Mouse (Mus musculus) MEL (cell line): Measurements from ENCODE around the gene Zfp319. TPM values are rescaled to one million over a fixed set of nuclear protein-coding genes. Genes with fewer than 3 reads are reported as not detected.

Source experiments
- DNase-seq: peaks from one replicate; pipeline ENCODE4 v3.0.0; 2011; ENCODE audit warnings: low read depth, low spot score
- H3K27ac ChIP-seq: 2 replicates; pipeline ENCODE4 v1.5.1; 2012; ENCODE audit warnings: low read depth, mild to moderate bottlenecking, control low read depth, low read length, moderate library complexity; ENCODE audit not compliant: control insufficient read depth
- H3K27me3 ChIP-seq, 2 experiments: fragments of 150-350 bp in 1 of 2; sonication (generic) in 1 of 2; 2 replicates each; pipeline ENCODE4 v1.6.1; 2012; ENCODE audit warnings: low read length in 2 of 2, mild to moderate bottlenecking in 2 of 2, improper control_type of control experiment in 1 of 2, moderate library complexity in 1 of 2; ENCODE audit not compliant: insufficient read depth in 2 of 2, control insufficient read depth in 1 of 2
- H3K36me3 ChIP-seq, 2 experiments: 2 replicates each; pipeline ENCODE4 v1.6.1; 2012 to 2014; ENCODE audit warnings: low read length in 2 of 2, improper control_type of control experiment in 1 of 2, inconsistent platforms in 1 of 2, mild to moderate bottlenecking in 1 of 2; ENCODE audit not compliant: insufficient read depth in 2 of 2, control insufficient read depth in 1 of 2
- H3K4me1 ChIP-seq, 2 experiments: fragments of 150-350 bp in 1 of 2; sonication (generic) in 1 of 2; 2 replicates each; pipeline ENCODE4 v1.6.1; 2012; ENCODE audit warnings: low read length in 2 of 2, improper control_type of control experiment in 1 of 2, mild to moderate bottlenecking in 1 of 2; ENCODE audit not compliant: insufficient read depth in 2 of 2, control insufficient read depth in 1 of 2
- H3K4me3 ChIP-seq, 2 experiments: fragments of 150-350 bp in 1 of 2; sonication (generic) in 1 of 2; 2 replicates each; pipeline ENCODE4 v1.5.1; 2012; ENCODE audit warnings: low read depth in 2 of 2, low read length in 2 of 2, mild to moderate bottlenecking in 2 of 2, moderate library complexity in 2 of 2, control low read depth in 1 of 2, improper control_type of control experiment in 1 of 2; ENCODE audit not compliant: control insufficient read depth in 1 of 2, insufficient read depth in 1 of 2
- H3K79me2 ChIP-seq: 2 replicates; pipeline ENCODE4 v1.6.1; 2012; ENCODE audit warnings: mild to moderate bottlenecking, low read length, moderate library complexity; ENCODE audit not compliant: control insufficient read depth, poor library complexity, insufficient read depth
- H3K9ac ChIP-seq: 2 replicates; pipeline ENCODE4 v1.6.1; 2012; ENCODE audit warnings: low read depth, mild to moderate bottlenecking, control low read depth, low read length, moderate library complexity; ENCODE audit not compliant: control insufficient read depth, poor library complexity, severe bottlenecking
- H3K9me3 ChIP-seq: fragments of 150-350 bp; sonication (generic); replicated peaks from 2 replicates; pipeline ENCODE4 v1.6.1; 2012; ENCODE audit warnings: mild to moderate bottlenecking, low read length, improper control_type of control experiment, moderate library complexity; ENCODE audit not compliant: insufficient read depth
- CHD1 ChIP-seq: IDR thresholded peaks from 2 replicates; pipeline ENCODE4 v1.6.1; 2012; ENCODE audit warnings: low read depth, mild to moderate bottlenecking, inconsistent platforms, low read length, improper control_type of control experiment
- CHD2 ChIP-seq: IDR thresholded peaks from 2 replicates; pipeline ENCODE4 v1.6.1; 2011; ENCODE audit warnings: low read length, improper control_type of control experiment
- CTCF ChIP-seq, 3 experiments: IDR thresholded peaks in 2 of 3; conservative IDR thresholded peaks in 1 of 3; 2 replicates each; pipeline ENCODE4 v1.5.1; 2011 to 2012; ENCODE audit warnings: low read length in 3 of 3, low read depth in 2 of 3, mild to moderate bottlenecking in 2 of 3, improper control_type of control experiment in 1 of 3, inconsistent platforms in 1 of 3, mixed read lengths in 1 of 3, moderate library complexity in 1 of 3; ENCODE audit not compliant: control insufficient read depth in 1 of 3, insufficient read depth in 1 of 3, poor library complexity in 1 of 3, severe bottlenecking in 1 of 3
- EP300 ChIP-seq, 2 experiments: IDR thresholded peaks; 2 replicates each; pipeline ENCODE4 v1.6.1; 2011; ENCODE audit warnings: improper control_type of control experiment in 2 of 2, low read length in 2 of 2, low read depth in 1 of 2, mild to moderate bottlenecking in 1 of 2
- ETS1 ChIP-seq: IDR thresholded peaks from 2 replicates; pipeline ENCODE4 v1.6.1; 2012; ENCODE audit warnings: low read depth, mild to moderate bottlenecking, inconsistent platforms, low read length, improper control_type of control experiment, moderate library complexity
- GATA1 ChIP-seq: IDR thresholded peaks from 2 replicates; pipeline ENCODE4 v1.6.1; 2011; ENCODE audit warnings: low read depth, low read length, improper control_type of control experiment
- HCFC1 ChIP-seq: IDR thresholded peaks from 2 replicates; pipeline ENCODE4 v1.6.1; 2012; ENCODE audit warnings: low read depth, mild to moderate bottlenecking, inconsistent platforms, low read length, improper control_type of control experiment, moderate library complexity
- MAX ChIP-seq: IDR thresholded peaks from 2 replicates; pipeline ENCODE4 v1.6.1; 2011; ENCODE audit warnings: low read length, improper control_type of control experiment
- NELFE ChIP-seq: IDR thresholded peaks from 2 replicates; pipeline ENCODE4 v1.6.1; 2011; ENCODE audit warnings: low read depth, low read length, improper control_type of control experiment
- POLR2AphosphoS2 ChIP-seq: IDR thresholded peaks from 2 replicates; pipeline ENCODE4 v1.6.1; 2011; ENCODE audit warnings: low read length, improper control_type of control experiment
- RAD21 ChIP-seq: IDR thresholded peaks from 2 replicates; pipeline ENCODE4 v1.6.1; 2011; ENCODE audit warnings: mild to moderate bottlenecking, low read depth, low read length, improper control_type of control experiment
- SMC3 ChIP-seq: IDR thresholded peaks from 2 replicates; pipeline ENCODE4 v1.6.1; 2011; ENCODE audit warnings: low read depth, low read length, improper control_type of control experiment
- TCF12 ChIP-seq: IDR thresholded peaks from 2 replicates; pipeline ENCODE4 v1.6.1; 2014; ENCODE audit warnings: low read depth, mild to moderate bottlenecking, inconsistent platforms, low read length, improper control_type of control experiment, moderate library complexity
- USF2 ChIP-seq, 2 experiments: IDR thresholded peaks; 2 replicates each; pipeline ENCODE4 v1.6.1; 2011 to 2012; ENCODE audit warnings: improper control_type of control experiment in 2 of 2, low read length in 2 of 2, borderline replicate concordance in 1 of 2, inconsistent platforms in 1 of 2, low read depth in 1 of 2, mild to moderate bottlenecking in 1 of 2; ENCODE audit not compliant: insufficient read depth in 1 of 2
- polyA plus RNA-seq, 2 experiments: library from polyadenylated mRNA; stranded (reverse) in 1 of 2; unstranded in 1 of 2; fragments of >175 nt in 1 of 2; fragments of >200 nt in 1 of 2; gene quantifications; 2 replicates each; pipeline versions ENCODE4 v1.2.1 to v1.2.4; 2012; ENCODE audit warnings: low replicate concordance in 2 of 2, low read depth in 1 of 2; ENCODE audit not compliant: insufficient read length in 2 of 2, insufficient read depth in 1 of 2, missing spikeins in 1 of 2
- total RNA-seq: library from RNA; depleted of rRNA; stranded (reverse); fragments of 300-350 nt; gene quantifications from 2 replicates; pipeline ENCODE4 v1.2.3, GENCODE M21; 2012

Zfp319 gene
- total and polyA plus RNA-seq, 3 experiments, result 2.0 to 4.8 TPM; not detected in 1

- DNase-seq, result no peak
- H3K36me3 ChIP-seq, result no peaks in the 10 kb centered on the region
- H3K9me3 ChIP-seq, result no peaks in the 10 kb centered on the region
- H3K27me3 ChIP-seq, result peaks cover 0 to 2% of the 10 kb centered on the region in 2 experiments; a peak in 2 of 4 replicates
- no peaks in the 10 kb centered on the region for H3K4me1 ChIP-seq
- no peak for TF ChIP-seq RAD21
- TF ChIP-seq TCF12, result no peak
- no peak for TF ChIP-seq HCFC1
- TF ChIP-seq CTCF (IDR thresholded peaks at IDR 0.05 in 2 of 3, conservative IDR thresholded peaks at IDR 0.05 in 1 of 3; ENCODE audit: control insufficient read depth in 1 of 3, insufficient read depth in 1 of 3, low read depth in 2 of 3, low read length in 3 of 3, poor library complexity in 1 of 3, severe bottlenecking in 1 of 3), result no peak
- no peak for TF ChIP-seq CHD1
- TF ChIP-seq USF2 (IDR thresholded peaks at IDR 0.05; ENCODE audit: borderline replicate concordance in 1 of 2, insufficient read depth in 1 of 2, low read depth in 1 of 2, low read length in 2 of 2), result no peak
- H3K4me3 ChIP-seq, result no peak overlapping the region
- no peak overlapping the region for H3K9ac ChIP-seq
- H3K27ac ChIP-seq, result no peak overlapping the region
- no peaks in the 10 kb centered on the region for H3K79me2 ChIP-seq
These were observed 43.7 kb upstream of the Zfp319 start for GRCm38 (mm10) chr8:95375374-95375930.

- no peaks in the 10 kb centered on the region for H3K36me3 ChIP-seq
- H3K27me3 ChIP-seq, result peaks cover 0 to 2% of the 10 kb centered on the region in 2 experiments; a peak in 2 of 4 replicates
- TF ChIP-seq CHD2 (no peak), NELFE (no peak), GATA1 (no peak), CHD1 (no peak), MAX (no peak), EP300 (IDR thresholded peaks at IDR 0.05; ENCODE audit: low read depth in 1 of 2, low read length in 2 of 2) (no peak), POLR2AphosphoS2 (no peak), ETS1 (no peak), SMC3 (no peak), CTCF (IDR thresholded peaks at IDR 0.05 in 2 of 3, conservative IDR thresholded peaks at IDR 0.05 in 1 of 3; ENCODE audit: control insufficient read depth in 1 of 3, insufficient read depth in 1 of 3, low read depth in 2 of 3, low read length in 3 of 3, poor library complexity in 1 of 3, severe bottlenecking in 1 of 3) (no peak)
These were observed 42.7 kb upstream of the Zfp319 start for GRCm38 (mm10) chr8:95374429-95374828.

More at GRCm38 (mm10) chr8:95374429-95374828, 42.7 kb upstream of the Zfp319 start:
- Histone ChIP-seq H3K4me3 (no peak overlapping the region), H3K4me1 (no peaks in the 10 kb centered on the region), H3K79me2 (no peaks in the 10 kb centered on the region), H3K27ac (no peak overlapping the region), H3K9ac (no peak overlapping the region), H3K9me3 (no peaks in the 10 kb centered on the region)
- no peak for DNase-seq
